ENCODE assay signal across 8 mouse cellular contexts in genomic region chr15:7813531-7814370, GRCm38 (mm10). TPM values are rescaled to one million over a fixed set of nuclear protein-coding genes. Genes with fewer than 3 reads are reported as not detected.
DNase-seq lines count a peak whose midpoint lies in the region; ATAC-seq and TF ChIP-seq lines count a peak whose summit lies in the region.

No protein-coding gene starts in this region.

- H3K27ac ChIP-seq in left cerebral cortex, adult 2 months = no peak overlapping the region
- no peak overlapping the region for H3K27ac ChIP-seq in hindbrain, embryonic 12.5 days
- no peak overlapping the region for H3K27ac ChIP-seq in lung, postnatal 0 days (ENCODE audit: low read length)
- peak overlapping the region; percentile 40; the same call in 1 of the 2 replicates for H3K27ac ChIP-seq in stomach, embryonic 14.5 days (ENCODE audit: low read length)

- no peaks in the 10 kb centered on the region for H3K9me3 ChIP-seq in hindbrain, embryonic 12.5 days (replicated peaks)
- H3K9me3 ChIP-seq in lung, postnatal 0 days (ENCODE audit: low read length) = no peaks in the 10 kb centered on the region
- H3K9me3 ChIP-seq in stomach, embryonic 14.5 days (ENCODE audit: control insufficient read depth, low read depth, low read length) = no peaks in the 10 kb centered on the region

- peak; percentile 57 for ATAC-seq in hindbrain, embryonic 12.5 days (ENCODE audit: low FRiP score)
- ATAC-seq in lung, postnatal 0 days = no peak
- no peak for ATAC-seq in stomach, embryonic 14.5 days (ENCODE audit: insufficient number of reproducible peaks, insufficient read depth, low FRiP score, low read depth)
- no peak for ATAC-seq in megakaryocyte-erythroid progenitor cell, adult 5-6 weeks (replicated peaks; ENCODE audit: low FRiP score, low TSS enrichment, poor library complexity, severe bottlenecking)

- H3K4me3 ChIP-seq in left cerebral cortex, adult 2 months = peak overlapping the region; percentile 50
- H3K4me3 ChIP-seq in hindbrain, embryonic 12.5 days = peak overlapping the region; percentile 49
- peak overlapping the region; percentile 40 for H3K4me3 ChIP-seq in lung, postnatal 0 days (ENCODE audit: low read depth, low read length)
- peak overlapping the region; percentile 69 for H3K4me3 ChIP-seq in stomach, embryonic 14.5 days (ENCODE audit: low read depth, low read length)

- TF ChIP-seq CTCF in left cerebral cortex, adult 2 months (IDR thresholded peaks at IDR 0.05) = no peak
- no peak for TF ChIP-seq CTCF in lung, postnatal 0 days (IDR thresholded peaks at IDR 0.05)

- DNase-seq in left cerebral cortex, adult 2 months (ENCODE audit: extremely low spot score in 1 of 2, low spot score in 2 of 2) = peak in 1 of 2 experiments; percentile 24
- no peak for DNase-seq in left cerebral cortex, adult 8-10 months (ENCODE audit: low spot score in 2 of 2)
- peak; percentile 47 for DNase-seq in embryo, embryonic 9.5 days (ENCODE audit: extremely low spot score)
- DNase-seq in lung, postnatal 0 days (ENCODE audit: low spot score) = peak; percentile 34
- DNase-seq in urinary bladder, postnatal 4 days (ENCODE audit: low spot score in 2 of 2) = no peak

- intact Hi-C loops in left cerebral cortex, adult 2 months (cut with DNase I) = loop anchor here (1.0 to 10.0 kb wide), 2 partner anchors 181 to 353 kb away; no protein-coding TSS in a partner anchor

- H3K4me2 ChIP-seq in hindbrain, embryonic 12.5 days (replicated peaks) = peak overlapping the region; percentile 93
- H3K4me2 ChIP-seq in lung, postnatal 0 days (replicated peaks; ENCODE audit: low read depth, low read length) = peak overlapping the region; percentile 76
- peak overlapping the region; percentile 78 for H3K4me2 ChIP-seq in stomach, embryonic 14.5 days (replicated peaks; ENCODE audit: low read depth, low read length)

- no peaks in the 10 kb centered on the region for H3K36me3 ChIP-seq in hindbrain, embryonic 12.5 days
- no peaks in the 10 kb centered on the region for H3K36me3 ChIP-seq in lung, postnatal 0 days (ENCODE audit: insufficient read depth, low read length)
- H3K36me3 ChIP-seq in stomach, embryonic 14.5 days (ENCODE audit: control insufficient read depth, insufficient read depth, low read length) = no peaks in the 10 kb centered on the region

- H3K9ac ChIP-seq in hindbrain, embryonic 12.5 days = peak overlapping the region; percentile 60
- H3K9ac ChIP-seq in lung, postnatal 0 days (replicated peaks; ENCODE audit: low read depth) = no peak overlapping the region
- peak overlapping the region; percentile 52 for H3K9ac ChIP-seq in stomach, embryonic 14.5 days (replicated peaks; ENCODE audit: low read depth, low read length)

- 2% methylated on average over 44 of the region's 45 CpGs for WGBS in hindbrain, embryonic 12.5 days
- 1% methylated on average over 37 of the region's 45 CpGs for WGBS in lung, postnatal 0 days
- WGBS in stomach, embryonic 14.5 days = under 1% methylated on average over 41 of the region's 45 CpGs

- H3K27me3 ChIP-seq in hindbrain, embryonic 12.5 days = peaks cover 99% of the 10 kb centered on the region
- peaks cover 69% of the 10 kb centered on the region for H3K27me3 ChIP-seq in lung, postnatal 0 days (replicated peaks; ENCODE audit: insufficient read depth, low read length)
- peaks cover 9% of the 10 kb centered on the region; the same call in 1 of the 2 replicates for H3K27me3 ChIP-seq in stomach, embryonic 14.5 days (ENCODE audit: control insufficient read depth, insufficient read depth, low read length)

- TF ChIP-seq EP300 in lung, postnatal 0 days (IDR thresholded peaks at IDR 0.05) = no peak

- peaks cover 38% of the 10 kb centered on the region for H3K4me1 ChIP-seq in hindbrain, embryonic 12.5 days
- peaks cover 7% of the 10 kb centered on the region; the same call in 1 of the 2 replicates for H3K4me1 ChIP-seq in lung, postnatal 0 days (ENCODE audit: insufficient read depth, low read depth, low read length)
- H3K4me1 ChIP-seq in stomach, embryonic 14.5 days (ENCODE audit: control insufficient read depth, insufficient read depth, low read length) = peaks cover 13% of the 10 kb centered on the region; the same call in 1 of the 2 replicates

RNA-seq across cellular contexts. Expression of gene Gdnf, which starts 3.1 kb away (rescaled TPM):
- total RNA-seq in left cerebral cortex, adult 2 months (2021) = under 1 TPM; 0.09 to 0.30 TPM
- under 1 TPM; 0.54 to 0.82 (median 0.70) TPM for total RNA-seq in left cerebral cortex, adult 8-10 months (2022)
- 0.45 and 0.50 TPM in 2 replicates for polyA plus RNA-seq in hindbrain, embryonic 12.5 days (2016; fragmentation: Nextera tagmentation; extraction: Ambion mirVana)
- polyA plus RNA-seq in lung, postnatal 0 days (2015; fragmentation: Nextera tagmentation; extraction: Ambion mirVana) = 0.30 and 0.33 TPM in 2 replicates
- 3.7 and 4.3 TPM in 2 replicates for polyA plus RNA-seq in stomach, embryonic 14.5 days (2014; fragmentation: Nextera tagmentation; extraction: Ambion mirVana)
- total RNA-seq in megakaryocyte-erythroid progenitor cell, adult 5-6 weeks (2014; fragmentation: Nextera tagmentation) = not detected in 2 replicates
- not detected in 2 replicates for total RNA-seq in megakaryocyte-erythroid progenitor cell, adult 5-6 weeks (2017)

Comparison
In these comparisons a context has a peak if more than half of its experiments do, and no peak if none do; other contexts are left out.
1. DNase-seq: peak in embryo, embryonic 9.5 days (single experiment) and lung, postnatal 0 days (single experiment); none in left cerebral cortex, adult 8-10 months (0 of 2) and urinary bladder, postnatal 4 days (0 of 2).
2. Peak in every context shown above with its lines, with median percentiles within 50 percentile points of each other: H3K4me3 ChIP-seq and H3K4me2 ChIP-seq.